Mouse (Mus musculus) testis, postnatal 14 days (tissue): ENCODE results near the gene Hoxa11.

Experiments used
- DNase-seq: peaks from one replicate; pipeline ENCODE4 v3.0.0; 2021; ENCODE audit warnings: low spot score

Hoxa11 gene

GRCm38 (mm10) chr6:52265306-52265912 lies 19.8 kb upstream of the Hoxa11 start:
- no peak for DNase-seq

- no peak for DNase-seq
These were observed 18.6 kb upstream of the Hoxa11 start for GRCm38 (mm10) chr6:52264106-52264790.

- no peak for DNase-seq
These were observed 17.6 kb upstream of the Hoxa11 start for GRCm38 (mm10) chr6:52263321-52263585.

GRCm38 (mm10) chr6:52262463-52263320 lies 17.1 kb upstream of the Hoxa11 start:
- DNase-seq = no peak

- DNase-seq = no peak
These were observed 16.3 kb upstream of the Hoxa11 start for GRCm38 (mm10) chr6:52261751-52262462.

- DNase-seq = no peak
These were observed 15.3 kb upstream of the Hoxa11 start, which contains the start of gene Hoxa13 for GRCm38 (mm10) chr6:52260654-52261575. TSS of gene Hoxa13 (minus strand) at chr6:52260880.

- DNase-seq = no peak
These were observed 14.2 kb upstream of the Hoxa11 start for GRCm38 (mm10) chr6:52259811-52260261.

- DNase-seq = no peak
These were observed 13.6 kb upstream of the Hoxa11 start for GRCm38 (mm10) chr6:52259081-52259790.

- DNase-seq = no peak
These were observed 11.3 kb upstream of the Hoxa11 start for GRCm38 (mm10) chr6:52256956-52257355.

- DNase-seq = no peak
These were observed 8.2 kb upstream of the Hoxa11 start for GRCm38 (mm10) chr6:52253511-52254500.

- DNase-seq = no peak
These were observed 7.3 kb upstream of the Hoxa11 start for GRCm38 (mm10) chr6:52252775-52253376.

- no peak for DNase-seq
These were observed 6.6 kb upstream of the Hoxa11 start for GRCm38 (mm10) chr6:52252016-52252774.

- no peak for DNase-seq
These were observed 5.7 kb upstream of the Hoxa11 start for GRCm38 (mm10) chr6:52251177-52251879.

- no peak for DNase-seq
These were observed 4.2 kb upstream of the Hoxa11 start for GRCm38 (mm10) chr6:52249826-52250225.

- DNase-seq = no peak
These were observed 3.8 kb upstream of the Hoxa11 start for GRCm38 (mm10) chr6:52249415-52249738.

GRCm38 (mm10) chr6:52248638-52249414 lies 3.2 kb upstream of the Hoxa11 start:
- no peak for DNase-seq
